Mouse (Mus musculus) MEL-GATA-1-ER (cell line): ENCODE results near the gene Olfr1223.
"Not testable (repeated sequence)": the region's sequence is repeated elsewhere in the genome, so short reads cannot be mapped to it uniquely, and the experiment has no call there.

Experiments used
- DNase-seq: peaks from one replicate; pipeline ENCODE4 v3.0.0-alpha.2; 2012; ENCODE audit warnings: low read depth; ENCODE audit errors: extremely low read depth

The Olfr1223 gene

GRCm38 (mm10) chr2:89151460-89151859 is at the start of gene Olfr1223:
Gene Olfr1223, minus strand, starts transcription at chr2:89151560.
- DNase-seq, result no peak

GRCm38 (mm10) chr2:89199948-89200347 is 48.6 kb upstream of the Olfr1223 start, which contains the start of gene Olfr1226:
Gene Olfr1226, minus strand, starts transcription at chr2:89200048.
- DNase-seq, result no peak

- DNase-seq, result peak; percentile 11
Observed at GRCm38 (mm10) chr2:89196325-89196982, 45.1 kb upstream of the Olfr1223 start.

- DNase-seq, result no peak
Observed at GRCm38 (mm10) chr2:89174569-89174968, 23.2 kb upstream of the Olfr1223 start, which contains the start of gene Olfr1225. Gene Olfr1225, minus strand, starts transcription at chr2:89174669.

GRCm38 (mm10) chr2:89164711-89165110 is 13.4 kb upstream of the Olfr1223 start:
- not testable (repeated sequence) for DNase-seq

GRCm38 (mm10) chr2:89163991-89164390 is 12.6 kb upstream of the Olfr1223 start, which contains the start of gene Olfr1224-ps1:
Gene Olfr1224-ps1, minus strand, starts transcription at chr2:89164091.
- DNase-seq, result not testable (repeated sequence)

GRCm38 (mm10) chr2:89132954-89133353 is 18.4 kb downstream of the Olfr1223 start, which contains the start of gene Olfr1222:
Gene Olfr1222, minus strand, starts transcription at chr2:89133054.
- DNase-seq, result no peak

- peak; percentile 33 for DNase-seq
Observed at GRCm38 (mm10) chr2:89117183-89117582, 34.2 kb downstream of the Olfr1223 start, which contains the start of gene Olfr1221. Gene Olfr1221, minus strand, starts transcription at chr2:89117283.

- no peak for DNase-seq
Observed at GRCm38 (mm10) chr2:89106735-89107134, 44.6 kb downstream of the Olfr1223 start, which contains the start of gene Olfr1220. Gene Olfr1220, minus strand, starts transcription at chr2:89106835.

GRCm38 (mm10) chr2:89105651-89106050 is 45.7 kb downstream of the Olfr1223 start:
- no peak for DNase-seq

GRCm38 (mm10) chr2:89093848-89094247 is 57.5 kb downstream of the Olfr1223 start:
- no peak for DNase-seq
